Mouse (Mus musculus) gastrocnemius, postnatal 25 days (tissue): ENCODE results near the gene Ctdspl. TPM values are rescaled to one million over a fixed set of nuclear protein-coding genes. Genes with fewer than 3 reads are reported as not detected.
A peak's percentile ranks its signal among the peaks of the same experiment; 100 is the strongest.

ENCODE experiments used
- DNase-seq: peaks from one replicate; pipeline ENCODE4 v3.0.0; 2022
- total RNA-seq, 2 experiments: library from RNA; stranded (reverse); gene quantifications; 1 replicate in 1 of 2; 2 replicates in 1 of 2; pipeline ENCODE4 v1.2.3; 2021

The Ctdspl gene
- total RNA-seq, 2 experiments from 2014 or later, result 5.5 to 8.6 TPM

DNA sequence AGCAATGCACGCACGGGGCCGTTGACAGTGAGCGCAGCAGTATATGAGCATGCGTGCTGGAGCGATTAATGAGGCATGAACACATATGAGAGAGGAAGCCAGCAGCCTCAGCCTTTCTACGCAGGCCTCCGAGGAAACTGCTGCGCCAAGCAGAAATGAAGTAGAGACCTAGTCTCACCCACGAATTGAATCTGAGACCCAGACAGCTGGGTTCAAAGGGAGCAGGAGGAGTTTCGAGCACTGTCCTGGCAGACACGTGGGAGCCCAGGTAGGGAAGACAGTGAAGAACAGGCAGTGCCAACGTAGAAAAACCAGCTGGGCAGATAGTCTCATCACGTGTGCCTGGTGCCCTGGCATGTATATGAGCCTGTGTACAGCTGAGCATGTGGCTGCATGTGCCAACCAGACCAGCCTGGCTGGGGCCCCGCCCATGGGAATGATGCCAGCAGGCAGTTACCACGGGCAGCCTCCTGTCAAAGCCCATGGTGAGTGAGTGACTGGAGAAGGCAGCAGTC, 6.5 kb upstream of the Ctdspl start:
- DNase-seq, result no peak

DNA sequence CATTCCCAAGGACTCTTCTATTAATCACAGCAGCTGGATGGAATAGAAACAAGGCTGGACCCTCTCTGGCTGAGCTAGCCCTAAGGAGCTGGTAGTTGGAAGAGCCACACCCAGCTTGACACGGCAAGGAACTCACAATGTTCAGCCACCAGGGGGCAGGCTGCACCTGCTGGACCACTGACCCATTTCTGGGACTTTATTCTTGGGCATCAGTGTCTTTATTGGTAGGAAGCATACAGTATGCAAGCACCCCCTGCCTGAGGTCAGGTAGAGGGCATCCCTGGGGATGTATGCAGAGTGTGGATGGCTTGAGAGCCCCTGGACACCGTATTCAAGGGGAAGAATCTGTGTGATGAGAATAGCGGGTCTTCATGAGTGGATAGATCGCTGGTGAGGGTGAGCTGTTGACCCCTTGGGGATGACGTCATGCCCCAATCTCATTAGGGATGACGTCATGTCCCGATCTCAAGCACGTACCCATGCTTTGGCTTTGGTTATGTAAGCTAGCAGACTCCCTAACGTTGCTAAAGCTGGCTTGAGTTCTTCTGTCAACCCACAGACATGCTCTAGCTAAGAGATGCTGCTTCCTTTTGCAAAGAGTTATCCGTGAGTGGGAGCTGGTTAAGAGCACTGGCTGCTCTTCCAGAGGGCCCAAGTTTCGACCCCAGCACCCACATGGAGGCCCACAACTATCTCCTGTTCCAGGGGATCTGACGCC, 5.3 kb upstream of the Ctdspl start:
- peak; percentile 64 for DNase-seq

DNA sequence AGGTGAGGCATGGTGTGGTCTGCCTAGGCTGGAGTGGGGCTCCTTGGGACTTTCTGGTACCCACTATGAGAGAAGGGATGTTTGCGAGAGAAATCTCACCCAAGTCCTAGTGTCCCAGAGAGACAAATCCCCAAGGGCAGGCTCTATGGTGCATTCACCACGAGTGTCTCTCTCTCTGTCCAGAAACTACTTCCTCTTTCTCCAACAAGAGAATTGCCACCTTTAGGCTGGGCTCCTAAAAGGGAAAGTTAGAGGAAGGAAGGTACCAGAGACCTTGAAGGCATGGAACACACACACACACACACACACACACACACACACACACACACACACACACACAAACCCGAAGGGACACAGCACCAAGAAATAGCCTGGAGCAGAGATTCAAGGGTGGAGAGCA, 4.3 kb upstream of the Ctdspl start:
- no peak for DNase-seq

DNA sequence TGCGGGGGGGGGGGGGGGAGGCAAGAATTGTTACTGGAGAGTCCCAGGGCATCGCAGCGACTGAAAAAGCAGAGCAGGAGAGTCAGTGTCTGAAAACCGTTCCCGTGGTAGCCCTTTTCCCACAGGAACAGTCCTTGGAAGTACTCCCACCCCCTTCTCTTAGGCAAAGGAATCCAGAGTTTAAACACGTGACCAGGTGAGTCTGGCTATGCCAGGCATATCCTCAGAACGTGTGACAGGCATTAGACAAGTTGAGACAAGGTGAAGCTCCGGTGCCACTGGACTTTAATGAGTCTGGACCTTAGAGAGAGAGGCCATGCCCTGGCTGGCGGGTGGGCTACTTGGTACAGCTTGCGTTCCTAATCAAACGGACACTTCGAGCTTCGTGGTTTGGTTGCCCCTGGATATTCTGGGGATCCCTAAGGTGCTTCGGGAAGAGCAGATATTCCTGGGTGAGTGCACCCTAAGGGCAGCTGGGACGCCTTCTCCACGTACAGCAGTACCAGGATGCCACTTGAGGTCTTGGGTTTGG, 1.6 kb upstream of the Ctdspl start:
- no peak for DNase-seq

DNA sequence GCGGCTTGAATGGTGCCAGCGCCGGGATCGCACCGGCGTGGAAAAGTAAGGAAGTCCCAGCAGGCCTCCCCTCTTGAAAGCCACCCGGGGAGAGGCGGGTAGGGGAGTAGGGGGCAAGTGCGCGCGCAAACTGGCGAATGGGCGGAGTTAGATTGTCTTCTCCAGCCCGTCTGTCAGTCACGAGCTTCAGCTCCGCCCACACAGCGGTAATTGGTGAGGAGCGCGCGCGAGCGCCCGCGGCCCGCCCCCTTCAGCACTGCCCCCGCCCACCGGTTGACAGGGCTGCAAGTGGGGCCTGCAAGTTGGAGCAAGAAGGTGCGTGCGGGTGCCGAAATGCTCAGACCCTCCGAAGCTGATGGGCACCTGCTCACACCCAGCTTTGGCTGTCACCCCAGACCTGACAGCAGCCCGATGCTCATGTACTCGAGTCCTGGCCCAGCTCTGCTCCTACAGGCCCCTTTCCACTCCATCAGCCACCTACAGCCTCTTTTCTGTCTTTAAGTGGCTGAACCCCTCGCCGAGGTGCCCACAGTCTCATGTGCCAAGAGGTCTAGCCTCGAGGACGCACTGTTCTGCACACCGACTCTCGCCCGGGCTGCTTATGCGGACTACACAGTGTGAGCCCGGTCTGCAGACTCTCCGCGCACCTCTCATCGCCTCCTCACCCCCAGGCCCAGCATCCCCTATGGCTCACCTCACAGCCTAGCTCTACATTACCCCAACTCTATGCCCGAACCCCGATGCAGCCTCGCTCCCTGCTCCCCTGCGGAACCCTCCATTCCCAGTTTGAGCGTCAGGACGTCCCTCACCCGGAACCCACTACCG, 755 bp upstream of the Ctdspl start:
- DNase-seq, result peak; percentile 96

DNA sequence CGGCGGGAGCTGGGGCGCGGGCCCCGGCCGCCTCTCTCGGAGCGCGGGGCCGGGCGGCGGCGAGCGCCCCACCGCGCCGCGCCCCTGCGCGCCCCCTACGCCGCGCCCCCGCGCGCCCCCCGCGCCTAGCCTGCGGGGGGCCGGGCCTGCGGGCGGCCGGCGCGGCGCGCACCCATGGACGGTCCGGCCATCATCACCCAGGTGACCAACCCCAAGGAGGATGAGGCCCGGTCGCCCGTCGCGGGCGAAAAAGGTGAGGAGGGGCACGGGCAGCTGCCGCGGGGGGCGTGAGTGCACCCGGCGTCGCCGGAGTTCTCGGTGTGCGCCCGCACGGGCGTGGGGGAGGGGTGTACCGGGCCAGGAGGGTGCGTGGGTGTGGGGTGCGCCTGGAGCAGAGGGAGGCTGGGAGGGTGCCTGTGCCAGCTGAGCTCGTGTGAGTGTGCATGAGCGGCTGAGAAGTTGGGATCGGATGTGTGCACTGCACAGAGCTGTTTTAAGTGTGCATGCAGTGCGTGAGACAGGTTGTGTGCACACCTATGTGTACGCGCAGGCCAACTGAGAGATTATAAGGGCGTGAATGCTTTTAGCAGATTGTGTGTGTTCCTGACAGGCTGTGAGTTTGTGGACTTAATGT, 552 bp downstream of the Ctdspl start:
- peak; percentile 50 for DNase-seq

DNA sequence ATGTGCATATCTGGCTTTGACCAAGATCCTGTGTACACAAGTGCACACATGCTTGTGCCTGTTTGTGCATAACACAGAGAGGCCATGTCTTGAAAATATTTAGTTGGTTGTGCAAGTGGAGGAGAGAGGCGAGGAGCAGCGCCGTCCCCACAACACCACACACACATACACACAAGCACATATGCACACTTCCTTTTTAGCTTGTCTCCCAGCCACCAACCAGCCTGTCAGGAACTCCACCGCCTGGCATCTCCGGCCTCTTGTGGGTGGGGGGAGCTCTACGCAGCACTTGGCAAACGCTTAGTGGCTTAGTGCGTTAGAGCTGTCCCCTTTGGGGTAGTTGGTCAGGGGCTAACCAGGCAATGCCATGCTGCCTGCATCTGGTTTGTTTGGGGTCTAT, 1.2 kb downstream of the Ctdspl start:
- no peak for DNase-seq

DNA sequence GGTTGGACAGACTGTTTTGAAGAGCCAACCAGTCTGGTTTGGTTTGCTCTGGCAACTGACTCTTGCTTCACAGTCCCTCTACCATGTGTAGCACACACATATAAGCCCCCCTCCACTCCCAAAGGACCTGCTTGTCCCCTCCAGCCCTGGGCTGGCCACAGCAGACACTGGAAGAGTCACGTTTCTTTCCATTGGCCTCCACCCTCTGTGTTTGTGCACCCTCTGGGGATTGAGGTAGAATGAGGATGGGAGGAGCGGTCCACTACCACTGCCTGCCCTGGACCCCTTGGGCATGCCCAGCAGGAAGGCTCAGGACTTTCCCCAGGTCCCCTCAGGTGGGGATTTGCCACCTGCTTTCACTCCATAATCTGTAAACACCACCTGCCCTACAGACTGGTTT, 1.8 kb downstream of the Ctdspl start:
- no peak for DNase-seq

DNA sequence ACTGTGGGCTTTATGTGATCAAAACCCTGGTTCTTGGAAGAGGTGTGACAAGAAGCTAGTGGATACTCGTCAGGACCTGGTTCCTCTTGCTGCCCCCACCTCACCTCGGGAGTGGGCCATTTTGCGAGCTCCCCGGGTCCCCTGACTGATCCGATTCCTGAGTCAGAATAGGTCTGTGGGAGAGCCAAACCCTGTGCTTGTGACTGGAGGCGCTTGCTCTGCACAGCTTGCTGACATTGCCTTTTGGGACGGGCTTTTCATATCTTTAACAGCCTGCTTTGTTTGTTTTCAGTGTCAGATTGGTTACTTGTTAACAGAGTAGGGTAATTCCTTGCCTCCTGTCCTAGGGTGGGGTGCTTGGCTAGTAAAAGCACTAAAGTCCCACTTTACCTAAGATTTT, 2.4 kb downstream of the Ctdspl start:
- DNase-seq, result no peak

DNA sequence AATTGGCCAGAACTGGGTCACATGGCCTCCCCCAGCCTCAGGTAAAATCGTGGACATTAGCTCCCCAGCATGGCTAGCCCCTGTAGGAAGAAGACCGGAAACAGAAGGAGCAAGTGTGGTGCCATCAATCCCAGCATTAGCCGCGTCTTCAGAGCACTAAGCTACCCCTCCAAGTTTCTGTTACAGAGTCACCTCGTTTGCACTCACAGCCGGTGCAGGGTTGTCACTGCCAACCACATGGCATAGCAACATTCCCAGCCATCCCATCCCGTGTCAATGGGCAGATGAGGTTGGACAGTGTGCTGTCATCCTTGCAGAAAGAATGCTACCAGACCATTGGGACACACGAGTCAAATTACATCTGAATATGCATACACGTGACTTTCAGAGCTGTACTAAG, 4.4 kb downstream of the Ctdspl start:
- DNase-seq, result no peak

DNA sequence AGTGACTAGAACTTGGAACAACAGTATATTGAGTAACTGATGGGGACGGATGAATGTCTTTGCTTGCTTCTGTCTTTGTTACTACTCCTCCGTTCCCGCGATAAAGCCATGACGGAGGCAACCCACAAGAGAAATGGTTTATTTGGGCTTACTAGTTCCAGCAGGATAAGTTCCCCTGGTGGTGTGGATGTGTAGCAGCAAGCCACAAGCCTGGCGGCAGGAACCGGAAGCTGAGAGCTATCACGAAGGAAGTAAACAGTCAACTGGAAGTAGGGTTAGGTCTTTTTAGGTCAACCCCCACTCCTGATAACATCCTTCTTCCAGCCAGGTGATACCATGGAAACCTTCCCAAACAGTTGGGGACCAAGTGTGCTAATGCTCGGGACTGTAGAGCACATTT, 7.5 kb downstream of the Ctdspl start:
- no peak for DNase-seq

DNA sequence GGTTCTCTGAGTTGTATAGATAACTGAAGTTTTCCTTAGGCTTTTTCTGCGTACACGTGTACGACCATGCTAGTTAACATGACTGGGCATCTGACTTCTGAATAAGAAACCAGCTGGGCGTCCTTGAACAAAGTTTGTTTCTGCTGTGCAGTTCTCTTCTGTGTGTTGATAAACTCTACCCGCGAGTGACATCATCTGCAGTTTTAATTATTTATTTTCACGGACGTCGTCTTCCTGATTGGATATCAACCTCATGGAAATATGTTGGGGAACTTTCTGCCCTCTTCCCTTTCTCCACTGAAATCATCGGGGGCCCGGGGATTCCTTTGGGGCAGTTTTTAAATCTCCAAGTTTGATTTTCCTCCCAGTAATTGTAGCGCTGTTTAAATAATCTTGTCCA, 8.1 kb downstream of the Ctdspl start:
- DNase-seq, result no peak

DNA sequence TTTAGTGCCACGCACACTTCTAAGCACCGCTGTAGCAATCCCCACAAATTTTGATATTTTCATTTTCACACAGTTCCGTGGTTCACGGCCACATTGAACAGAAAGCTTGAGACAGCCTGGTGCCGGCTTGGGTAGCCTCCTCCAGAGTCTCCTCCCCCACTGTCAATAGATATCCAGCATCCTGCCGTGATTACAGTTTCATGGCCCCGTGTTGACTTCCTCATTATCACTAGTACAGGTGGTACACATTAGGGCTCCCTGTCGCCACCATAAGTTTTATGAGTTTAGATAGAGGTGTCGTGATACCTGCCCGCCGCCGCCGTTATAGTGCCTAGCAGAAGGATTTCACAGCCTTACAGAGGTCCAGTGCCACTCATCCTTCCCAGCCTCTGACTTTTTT, 8.8 kb downstream of the Ctdspl start:
- DNase-seq, result no peak

DNA sequence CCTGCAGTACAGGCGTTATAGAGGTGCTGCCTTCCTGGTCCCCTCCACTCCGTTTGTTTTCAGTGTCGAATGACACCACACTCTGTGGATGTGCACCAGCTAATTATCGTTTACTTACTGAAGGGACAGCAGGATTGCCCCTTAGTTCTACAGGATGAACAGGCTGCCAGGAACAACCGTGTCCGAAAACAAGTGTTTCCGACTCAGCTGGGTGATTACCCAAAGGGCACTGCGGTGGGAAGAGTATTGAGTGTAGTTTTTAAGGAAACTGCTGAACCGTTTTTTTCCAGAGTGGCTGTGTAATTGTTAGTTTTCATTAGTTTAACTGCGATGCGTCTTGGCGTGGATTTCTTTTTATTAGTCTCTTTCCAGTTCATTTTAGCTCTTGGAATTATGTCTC, 9.8 kb downstream of the Ctdspl start:
- no peak for DNase-seq

DNA sequence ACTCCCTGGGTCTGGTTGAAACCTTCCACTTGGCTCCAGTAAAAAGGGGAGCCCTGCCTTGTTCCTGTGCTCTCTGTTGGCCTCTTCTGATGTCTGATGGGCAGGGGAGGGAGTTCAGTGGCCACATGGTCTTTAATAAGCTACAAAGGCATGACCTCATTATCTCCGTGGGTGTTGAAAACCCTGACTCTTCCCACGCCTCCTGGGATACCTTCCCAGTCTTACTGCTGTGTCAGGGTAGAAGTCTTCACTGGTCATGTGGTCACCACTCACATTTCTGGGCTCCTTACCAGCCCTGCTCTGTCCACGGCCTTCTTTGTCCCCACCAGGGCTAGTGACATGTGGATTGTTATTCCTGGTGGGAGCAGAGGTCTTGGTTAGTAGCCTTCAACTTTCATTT, 11.3 kb downstream of the Ctdspl start:
- peak; percentile 56 for DNase-seq

DNA sequence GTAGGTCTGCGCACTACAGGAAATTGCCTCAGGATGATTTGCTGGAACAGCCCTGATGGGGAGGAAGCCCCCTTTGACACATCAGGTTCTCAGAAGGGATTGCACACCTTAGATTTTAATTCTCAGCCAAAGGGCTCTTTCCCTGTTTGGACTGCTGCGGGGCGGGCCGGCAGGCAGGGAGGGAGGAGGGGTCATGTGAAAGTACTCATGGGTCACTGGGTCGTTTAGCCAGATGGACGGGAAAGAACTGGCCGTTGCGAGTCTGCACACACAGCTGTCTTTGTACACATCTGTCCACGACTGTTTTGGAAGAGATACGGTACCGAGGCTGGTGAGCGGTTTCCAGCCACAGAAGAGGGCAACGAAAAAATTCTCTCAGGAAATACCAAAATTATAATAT, 13.2 kb downstream of the Ctdspl start:
- no peak for DNase-seq

DNA sequence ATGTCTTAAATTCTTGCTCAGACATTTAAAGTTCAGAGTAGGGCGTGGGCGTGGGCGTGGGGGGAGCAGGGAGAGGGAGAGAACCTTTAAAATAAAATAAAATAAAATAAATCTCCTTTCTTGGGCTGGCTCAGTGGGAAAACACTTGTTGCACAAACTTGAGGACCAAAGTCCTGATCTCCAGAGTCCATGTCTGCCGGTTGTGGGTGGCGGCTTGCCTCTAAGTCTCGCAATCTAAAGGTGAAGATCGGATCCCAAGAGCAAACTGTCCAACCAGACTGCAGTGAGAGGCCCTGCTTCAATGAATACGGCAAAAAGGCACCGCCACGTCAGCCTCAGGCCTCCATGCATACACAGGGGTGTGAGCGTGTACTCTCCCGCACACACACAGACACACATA, 13.6 kb downstream of the Ctdspl start:
- no peak for DNase-seq

DNA sequence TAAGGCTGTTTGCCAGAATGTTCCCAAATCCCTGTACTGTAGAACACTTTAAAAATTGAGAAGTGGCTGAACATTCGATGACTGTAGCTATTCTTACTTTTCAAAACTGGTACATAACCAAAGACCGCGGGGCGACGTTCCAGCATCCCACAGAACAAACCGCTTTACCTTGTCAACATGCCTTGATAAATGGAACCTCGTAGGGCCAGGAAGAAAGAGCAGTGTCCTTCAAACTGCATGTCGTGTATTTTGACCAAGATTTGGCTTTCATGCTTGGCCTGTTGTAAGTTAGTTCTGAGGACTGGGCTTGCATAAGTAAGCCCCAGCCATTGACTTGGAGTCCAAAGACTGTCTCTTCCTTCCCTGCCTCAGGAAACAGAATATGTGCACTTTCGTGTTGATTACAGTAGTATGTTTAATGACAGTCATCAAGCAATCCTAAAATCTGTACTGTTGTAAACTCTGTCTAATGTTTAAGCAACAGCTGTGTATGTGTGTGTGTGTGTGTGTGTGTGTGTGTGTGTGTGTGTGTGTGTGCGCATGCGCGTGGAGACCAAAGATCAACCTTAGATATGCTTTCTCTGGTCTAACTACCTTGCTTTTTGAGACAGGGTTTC, 14.4 kb downstream of the Ctdspl start:
- no peak for DNase-seq

DNA sequence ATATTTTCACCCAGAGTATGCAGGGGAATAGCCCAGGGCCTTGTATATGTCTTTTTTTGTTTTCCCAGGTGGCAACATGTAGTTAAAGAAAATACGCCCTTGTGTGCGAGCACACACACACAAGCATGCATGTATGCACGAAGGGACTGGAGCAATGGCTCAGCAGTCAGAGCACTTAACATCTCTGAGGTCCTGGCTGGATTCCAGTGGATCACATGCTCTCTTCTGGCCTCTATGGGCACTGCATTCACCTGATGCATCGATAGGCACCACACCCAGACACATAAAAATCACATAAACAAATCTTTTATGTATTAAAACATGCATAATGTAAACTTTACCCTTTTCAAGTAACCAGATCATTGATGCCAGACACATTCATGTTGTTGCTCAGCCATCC, 15.8 kb downstream of the Ctdspl start:
- DNase-seq, result no peak

DNA sequence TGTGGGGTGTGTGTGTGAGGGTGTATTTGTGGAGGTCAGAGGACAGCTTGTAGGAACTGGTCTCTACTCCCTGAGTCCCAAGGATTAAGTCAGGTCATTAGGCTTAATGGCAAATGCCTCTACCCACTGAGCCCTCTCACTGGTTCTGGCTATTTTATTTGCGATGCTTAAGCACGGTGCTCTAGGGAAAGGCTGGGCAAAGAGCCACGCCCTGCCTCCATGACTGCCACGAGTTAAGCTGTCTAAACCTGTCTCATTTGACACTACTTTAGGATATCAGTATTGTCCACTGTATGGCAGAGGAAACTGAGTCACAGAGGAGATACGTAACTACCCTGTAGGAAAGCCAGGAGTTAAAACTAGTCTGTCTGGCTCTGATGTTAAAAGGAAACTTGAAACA, 17.7 kb downstream of the Ctdspl start:
- no peak for DNase-seq

DNA sequence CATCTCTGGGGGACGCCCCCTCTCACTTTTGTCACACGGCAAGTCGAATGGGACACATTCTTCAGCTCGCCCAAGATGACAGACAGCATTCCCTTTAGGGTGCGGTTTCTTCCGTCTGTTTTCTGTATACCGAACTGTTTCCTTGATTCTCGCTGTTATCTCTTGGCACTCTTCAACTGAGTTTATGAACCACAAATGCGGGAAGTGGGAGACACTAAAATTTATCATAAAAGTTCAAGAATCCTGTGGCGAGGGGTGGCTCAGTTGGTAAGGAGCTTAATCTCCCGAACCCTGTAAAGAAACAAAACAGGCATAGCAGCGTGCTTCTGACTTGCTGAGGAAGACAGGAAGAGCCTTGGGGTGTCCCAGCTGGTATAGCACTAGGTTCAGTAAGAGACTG, 18.1 kb downstream of the Ctdspl start:
- no peak for DNase-seq

DNA sequence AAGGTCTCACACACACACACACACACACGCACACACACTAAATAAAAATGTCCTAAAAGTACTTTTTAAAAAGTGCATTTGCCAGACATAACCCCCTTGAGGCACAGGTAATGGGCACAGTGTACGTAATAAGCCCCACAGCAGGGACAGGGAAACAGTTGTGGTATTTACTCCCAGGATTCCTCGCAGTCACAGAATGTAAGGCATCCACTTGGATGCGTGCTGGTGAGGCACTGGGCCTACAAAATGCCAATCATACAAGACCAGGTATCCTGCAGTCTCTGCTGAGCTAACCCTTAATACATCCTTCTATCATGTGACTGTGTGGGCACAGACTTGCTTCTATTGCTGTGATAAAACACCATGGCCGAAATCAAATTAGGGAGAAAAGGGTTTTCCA, 22.2 kb downstream of the Ctdspl start:
- DNase-seq, result no peak

DNA sequence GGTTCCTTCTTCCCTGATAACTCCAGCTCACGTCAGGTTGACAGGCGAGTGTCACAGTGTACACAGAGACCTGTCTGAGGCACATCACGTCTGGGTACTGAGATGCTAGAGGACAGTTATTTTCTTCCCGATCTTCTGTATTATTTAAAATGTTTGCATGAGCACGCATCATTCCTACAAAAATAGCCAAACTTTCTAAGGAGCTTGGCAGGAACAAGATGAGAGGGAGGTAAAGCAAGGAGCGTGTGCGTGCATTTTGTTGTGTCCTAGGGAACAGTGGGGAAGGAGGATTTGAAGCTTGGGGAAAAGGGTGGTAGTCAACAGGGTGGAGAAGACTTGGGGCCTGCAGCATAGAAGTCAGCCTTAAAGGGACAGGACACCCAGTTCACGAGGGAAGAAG, 22.9 kb downstream of the Ctdspl start:
- no peak for DNase-seq
